Mouse (Mus musculus) MEL (cell line): Measurements from ENCODE around the gene Atp10a. TPM values are rescaled to one million over a fixed set of nuclear protein-coding genes. Genes with fewer than 3 reads are reported as not detected.

ENCODE experiments used
- DNase-seq: peaks from one replicate; pipeline ENCODE4 v3.0.0; 2011; ENCODE audit warnings: low read depth, low spot score
- H3K27ac ChIP-seq: 2 replicates; pipeline ENCODE4 v1.5.1; 2012; ENCODE audit warnings: low read depth, mild to moderate bottlenecking, control low read depth, low read length, moderate library complexity; ENCODE audit not compliant: control insufficient read depth
- H3K27me3 ChIP-seq, 2 experiments: fragments of 150-350 bp in 1 of 2; sonication (generic) in 1 of 2; 2 replicates each; pipeline ENCODE4 v1.6.1; 2012; ENCODE audit warnings: low read length in 2 of 2, mild to moderate bottlenecking in 2 of 2, improper control_type of control experiment in 1 of 2, moderate library complexity in 1 of 2; ENCODE audit not compliant: insufficient read depth in 2 of 2, control insufficient read depth in 1 of 2
- H3K36me3 ChIP-seq, 2 experiments: 2 replicates each; pipeline ENCODE4 v1.6.1; 2012 to 2014; ENCODE audit warnings: low read length in 2 of 2, improper control_type of control experiment in 1 of 2, inconsistent platforms in 1 of 2, mild to moderate bottlenecking in 1 of 2; ENCODE audit not compliant: insufficient read depth in 2 of 2, control insufficient read depth in 1 of 2
- H3K4me1 ChIP-seq, 2 experiments: fragments of 150-350 bp in 1 of 2; sonication (generic) in 1 of 2; 2 replicates each; pipeline ENCODE4 v1.6.1; 2012; ENCODE audit warnings: low read length in 2 of 2, improper control_type of control experiment in 1 of 2, mild to moderate bottlenecking in 1 of 2; ENCODE audit not compliant: insufficient read depth in 2 of 2, control insufficient read depth in 1 of 2
- H3K4me3 ChIP-seq, 2 experiments: fragments of 150-350 bp in 1 of 2; sonication (generic) in 1 of 2; 2 replicates each; pipeline ENCODE4 v1.5.1; 2012; ENCODE audit warnings: low read depth in 2 of 2, low read length in 2 of 2, mild to moderate bottlenecking in 2 of 2, moderate library complexity in 2 of 2, control low read depth in 1 of 2, improper control_type of control experiment in 1 of 2; ENCODE audit not compliant: control insufficient read depth in 1 of 2, insufficient read depth in 1 of 2
- H3K79me2 ChIP-seq: 2 replicates; pipeline ENCODE4 v1.6.1; 2012; ENCODE audit warnings: mild to moderate bottlenecking, low read length, moderate library complexity; ENCODE audit not compliant: control insufficient read depth, poor library complexity, insufficient read depth
- H3K9ac ChIP-seq: 2 replicates; pipeline ENCODE4 v1.6.1; 2012; ENCODE audit warnings: low read depth, mild to moderate bottlenecking, control low read depth, low read length, moderate library complexity; ENCODE audit not compliant: control insufficient read depth, poor library complexity, severe bottlenecking
- H3K9me3 ChIP-seq: fragments of 150-350 bp; sonication (generic); replicated peaks from 2 replicates; pipeline ENCODE4 v1.6.1; 2012; ENCODE audit warnings: mild to moderate bottlenecking, low read length, improper control_type of control experiment, moderate library complexity; ENCODE audit not compliant: insufficient read depth
- BHLHE40 ChIP-seq: IDR thresholded peaks from 2 replicates; pipeline ENCODE4 v1.6.1; 2012; ENCODE audit warnings: low read depth, mild to moderate bottlenecking, inconsistent platforms, low read length, improper control_type of control experiment, borderline replicate concordance
- EP300 ChIP-seq, 2 experiments: IDR thresholded peaks; 2 replicates each; pipeline ENCODE4 v1.6.1; 2011; ENCODE audit warnings: improper control_type of control experiment in 2 of 2, low read length in 2 of 2, low read depth in 1 of 2, mild to moderate bottlenecking in 1 of 2
- HCFC1 ChIP-seq: IDR thresholded peaks from 2 replicates; pipeline ENCODE4 v1.6.1; 2012; ENCODE audit warnings: low read depth, mild to moderate bottlenecking, inconsistent platforms, low read length, improper control_type of control experiment, moderate library complexity
- KAT2A ChIP-seq: conservative IDR thresholded peaks from 2 replicates; pipeline ENCODE4 v1.6.1; 2012; ENCODE audit warnings: low read depth, low read length, improper control_type of control experiment, inconsistent platforms
- MAX ChIP-seq: IDR thresholded peaks from 2 replicates; pipeline ENCODE4 v1.6.1; 2011; ENCODE audit warnings: low read length, improper control_type of control experiment
- MAZ ChIP-seq: IDR thresholded peaks from 2 replicates; pipeline ENCODE4 v1.6.1; 2012; ENCODE audit warnings: low read depth, mild to moderate bottlenecking, inconsistent platforms, low read length, improper control_type of control experiment
- NELFE ChIP-seq: IDR thresholded peaks from 2 replicates; pipeline ENCODE4 v1.6.1; 2011; ENCODE audit warnings: low read depth, low read length, improper control_type of control experiment
- NRF1 ChIP-seq: IDR thresholded peaks from 2 replicates; pipeline ENCODE4 v1.6.1; 2014; ENCODE audit warnings: low read depth, mild to moderate bottlenecking, inconsistent platforms, low read length, improper control_type of control experiment, moderate library complexity; ENCODE audit not compliant: poor library complexity, insufficient read depth, severe bottlenecking
- POLR2A ChIP-seq, 2 experiments: IDR thresholded peaks; 2 replicates each; pipeline ENCODE4 v1.6.1; 2011 to 2012; ENCODE audit warnings: low read length in 2 of 2, mild to moderate bottlenecking in 2 of 2, control low read depth in 1 of 2, improper control_type of control experiment in 1 of 2, low read depth in 1 of 2, moderate library complexity in 1 of 2; ENCODE audit not compliant: control insufficient read depth in 1 of 2, insufficient read depth in 1 of 2, poor library complexity in 1 of 2
- RAD21 ChIP-seq: IDR thresholded peaks from 2 replicates; pipeline ENCODE4 v1.6.1; 2011; ENCODE audit warnings: mild to moderate bottlenecking, low read depth, low read length, improper control_type of control experiment
- RCOR1 ChIP-seq: IDR thresholded peaks from 2 replicates; pipeline ENCODE4 v1.6.1; 2012; ENCODE audit warnings: low read depth, mild to moderate bottlenecking, inconsistent platforms, low read length, improper control_type of control experiment
- SIN3A ChIP-seq: IDR thresholded peaks from 2 replicates; pipeline ENCODE4 v1.6.1; 2012; ENCODE audit warnings: low read length, improper control_type of control experiment, inconsistent platforms
- SMC3 ChIP-seq: IDR thresholded peaks from 2 replicates; pipeline ENCODE4 v1.6.1; 2011; ENCODE audit warnings: low read depth, low read length, improper control_type of control experiment
- TAL1 ChIP-seq: IDR thresholded peaks from 2 replicates; pipeline ENCODE4 v1.6.1; 2012; ENCODE audit warnings: mild to moderate bottlenecking, inconsistent platforms, low read length, moderate library complexity, mixed read lengths
- TBP ChIP-seq: IDR thresholded peaks from 2 replicates; pipeline ENCODE4 v1.8.0; 2011; ENCODE audit warnings: low read depth, low read length, improper control_type of control experiment
- USF2 ChIP-seq, 2 experiments: IDR thresholded peaks; 2 replicates each; pipeline ENCODE4 v1.6.1; 2011 to 2012; ENCODE audit warnings: improper control_type of control experiment in 2 of 2, low read length in 2 of 2, borderline replicate concordance in 1 of 2, inconsistent platforms in 1 of 2, low read depth in 1 of 2, mild to moderate bottlenecking in 1 of 2; ENCODE audit not compliant: insufficient read depth in 1 of 2
- ZC3H11A ChIP-seq: IDR thresholded peaks from 2 replicates; pipeline ENCODE4 v1.6.1; 2012; ENCODE audit warnings: low read depth, mild to moderate bottlenecking, inconsistent platforms, low read length, improper control_type of control experiment
- ZKSCAN1 ChIP-seq: IDR thresholded peaks from 2 replicates; pipeline ENCODE4 v1.6.1; 2012; ENCODE audit warnings: low read depth, mild to moderate bottlenecking, inconsistent platforms, low read length, improper control_type of control experiment, moderate library complexity
- ZNF384 ChIP-seq: IDR thresholded peaks from 2 replicates; pipeline ENCODE4 v1.6.1; 2012; ENCODE audit warnings: low read depth, mild to moderate bottlenecking, inconsistent platforms, low read length, improper control_type of control experiment
- polyA plus RNA-seq, 2 experiments: library from polyadenylated mRNA; stranded (reverse) in 1 of 2; unstranded in 1 of 2; fragments of >175 nt in 1 of 2; fragments of >200 nt in 1 of 2; gene quantifications; 2 replicates each; pipeline versions ENCODE4 v1.2.1 to v1.2.4; 2012; ENCODE audit warnings: low replicate concordance in 2 of 2, low read depth in 1 of 2; ENCODE audit not compliant: insufficient read length in 2 of 2, insufficient read depth in 1 of 2, missing spikeins in 1 of 2
- total RNA-seq: library from RNA; depleted of rRNA; stranded (reverse); fragments of 300-350 nt; gene quantifications from 2 replicates; pipeline ENCODE4 v1.2.3, GENCODE M21; 2012

Atp10a gene
- total and polyA plus RNA-seq, 3 experiments, result not detected

GRCm38 (mm10) chr7:58690997-58691596, 35.1 kb downstream of the Atp10a start:
- TF ChIP-seq MAX, result no peak
- TF ChIP-seq TBP, result no peak
- TF ChIP-seq NELFE, result no peak
- TF ChIP-seq KAT2A, result no peak
- Histone ChIP-seq H3K4me3 (no peak overlapping the region), H3K27ac (no peak overlapping the region), H3K36me3 (no peaks in the 10 kb centered on the region), H3K79me2 (no peaks in the 10 kb centered on the region), H3K9me3 (no peaks in the 10 kb centered on the region), H3K9ac (no peak overlapping the region), H3K4me1 (no peaks in the 10 kb centered on the region), H3K27me3 (no peaks in the 10 kb centered on the region)
- DNase-seq, result no peak

DNA sequence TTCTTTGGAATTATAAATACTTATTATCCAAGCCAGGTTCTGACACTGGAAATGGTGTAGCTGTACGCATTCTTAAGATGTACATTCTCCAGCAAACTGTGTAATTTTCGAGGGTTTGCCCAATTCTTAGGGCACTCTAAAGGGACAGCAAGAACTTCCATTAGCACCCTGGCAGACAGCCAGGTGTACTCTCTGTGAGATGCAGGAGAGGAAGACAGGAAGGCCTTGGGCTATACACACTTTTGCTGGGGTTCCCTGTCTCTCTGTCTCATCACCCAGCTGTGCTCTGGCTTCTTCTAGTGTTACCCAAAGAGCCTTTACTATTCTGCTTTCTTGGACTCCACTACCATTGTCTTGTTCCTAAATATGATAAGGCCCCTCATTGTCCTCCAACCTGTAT, 36.7 kb downstream of the Atp10a start:
- H3K4me3 ChIP-seq, result no peak overlapping the region
- H3K79me2 ChIP-seq, result no peaks in the 10 kb centered on the region
- no peaks in the 10 kb centered on the region for H3K36me3 ChIP-seq
- no peak overlapping the region for H3K27ac ChIP-seq
- H3K27me3 ChIP-seq, result no peaks in the 10 kb centered on the region
- H3K4me1 ChIP-seq, result no peaks in the 10 kb centered on the region
- TF ChIP-seq TAL1, result no peak
- no peak for TF ChIP-seq BHLHE40
- TF ChIP-seq MAZ, result no peak
- TF ChIP-seq SMC3, result no peak
- TF ChIP-seq ZC3H11A, result no peak
- TF ChIP-seq NRF1, result no peak
- no peak for TF ChIP-seq NELFE
- no peak for TF ChIP-seq ZNF384
- TF ChIP-seq HCFC1, result no peak
- no peak for TF ChIP-seq RAD21
- no peak for TF ChIP-seq USF2 (IDR thresholded peaks at IDR 0.05; ENCODE audit: borderline replicate concordance in 1 of 2, insufficient read depth in 1 of 2, low read depth in 1 of 2, low read length in 2 of 2)
- TF ChIP-seq SIN3A, result no peak
- TF ChIP-seq ZKSCAN1, result no peak
- no peak for TF ChIP-seq POLR2A (IDR thresholded peaks at IDR 0.05; ENCODE audit: control insufficient read depth in 1 of 2, insufficient read depth in 1 of 2, low read depth in 1 of 2, low read length in 2 of 2, poor library complexity in 1 of 2)
- TF ChIP-seq TBP, result no peak
- no peak for TF ChIP-seq EP300 (IDR thresholded peaks at IDR 0.05; ENCODE audit: low read depth in 1 of 2, low read length in 2 of 2)
- no peak for TF ChIP-seq RCOR1
- H3K9me3 ChIP-seq, result no peaks in the 10 kb centered on the region
- no peak overlapping the region for H3K9ac ChIP-seq
- no peak for DNase-seq
